Mouse (Mus musculus): ENCODE data around the gene Kif5c. TPM values are rescaled to one million over a fixed set of nuclear protein-coding genes. Genes with fewer than 3 reads are reported as not detected.

The Kif5c gene
- polyA plus RNA-seq, 1 experiment from 2014 or later = 96.4 TPM

DNA sequence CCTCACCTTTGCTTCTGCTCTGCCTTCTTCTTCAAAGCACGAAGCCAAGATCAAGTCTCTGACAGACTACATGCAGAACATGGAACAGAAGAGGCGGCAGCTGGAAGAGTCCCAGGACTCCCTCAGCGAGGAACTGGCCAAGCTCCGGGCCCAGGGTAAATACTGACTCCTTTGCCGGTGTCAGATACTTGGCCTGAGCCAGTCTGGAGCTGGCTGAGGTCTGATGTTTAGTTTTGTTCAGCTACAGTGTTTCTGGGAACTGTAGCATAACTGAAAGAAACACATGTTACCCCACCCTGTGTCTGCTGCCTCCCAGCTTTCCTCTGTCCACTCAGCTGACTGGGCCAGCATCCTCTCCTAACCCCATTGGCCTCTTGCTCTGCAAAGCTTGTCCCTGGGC lies 119.9 kb downstream of the Kif5c start:
- H3K9ac ChIP-seq (ENCODE audit: low read length) = no peak overlapping the region
- H3K4me3 ChIP-seq (ENCODE audit: low read depth, low read length) = no peak overlapping the region
- H3K36me3 ChIP-seq (ENCODE audit: control insufficient read depth, insufficient read depth, low read length) = peaks cover 4% of the 10 kb centered on the region; the same call in 1 of the 2 replicates
- no peak overlapping the region for H3K4me2 ChIP-seq
- no peak overlapping the region for H3K27ac ChIP-seq (ENCODE audit: low read depth, low read length)
- DNase-seq (ENCODE audit: low spot score, missing footprints) (no peak), ATAC-seq (ENCODE audit: low FRiP score) (no peak)
- 97% methylated on average over 5 of the region's 5 CpGs for WGBS
- H3K27me3 ChIP-seq (ENCODE audit: control insufficient read depth, insufficient read depth, low read length) = no peaks in the 10 kb centered on the region
- peaks cover 6% of the 10 kb centered on the region for H3K4me1 ChIP-seq (ENCODE audit: control insufficient read depth, insufficient read depth, low read length)
- no peaks in the 10 kb centered on the region for H3K9me3 ChIP-seq (ENCODE audit: control insufficient read depth, low read length)

DNA sequence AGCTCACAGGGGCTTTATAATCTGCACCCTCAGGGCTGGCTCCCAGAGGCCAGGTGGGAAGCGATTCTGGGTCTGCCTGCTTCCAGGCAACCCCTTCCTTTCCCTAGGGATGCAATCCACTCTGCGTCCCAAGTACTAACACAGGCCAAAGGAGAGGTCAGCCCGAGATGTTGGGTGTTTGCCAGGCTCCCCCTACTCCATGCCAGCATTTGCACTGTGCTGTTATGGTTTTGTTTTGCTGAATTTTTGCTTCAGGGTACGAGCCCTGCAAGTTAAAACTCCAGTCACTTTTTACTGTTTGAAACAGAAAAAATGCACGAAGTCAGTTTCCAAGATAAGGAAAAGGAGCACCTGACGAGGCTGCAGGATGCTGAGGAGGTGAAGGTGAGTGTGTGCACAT lies 121.9 kb downstream of the Kif5c start:
- no peaks in the 10 kb centered on the region for H3K27me3 ChIP-seq (ENCODE audit: control insufficient read depth, insufficient read depth, low read length)
- H3K4me3 ChIP-seq (ENCODE audit: low read depth, low read length) = no peak overlapping the region
- H3K36me3 ChIP-seq (ENCODE audit: control insufficient read depth, insufficient read depth, low read length) = peaks cover 7% of the 10 kb centered on the region; the same call in 1 of the 2 replicates
- DNase-seq (ENCODE audit: low spot score, missing footprints) (no peak), ATAC-seq (ENCODE audit: low FRiP score) (no peak)
- H3K4me2 ChIP-seq = no peak overlapping the region
- no peak overlapping the region for H3K9ac ChIP-seq (ENCODE audit: low read length)
- WGBS = 82% methylated on average over 6 of the region's 6 CpGs
- H3K4me1 ChIP-seq (ENCODE audit: control insufficient read depth, insufficient read depth, low read length) = peaks cover 6% of the 10 kb centered on the region
- no peak overlapping the region for H3K27ac ChIP-seq (ENCODE audit: low read depth, low read length)
- no peaks in the 10 kb centered on the region for H3K9me3 ChIP-seq (ENCODE audit: control insufficient read depth, low read length)

DNA sequence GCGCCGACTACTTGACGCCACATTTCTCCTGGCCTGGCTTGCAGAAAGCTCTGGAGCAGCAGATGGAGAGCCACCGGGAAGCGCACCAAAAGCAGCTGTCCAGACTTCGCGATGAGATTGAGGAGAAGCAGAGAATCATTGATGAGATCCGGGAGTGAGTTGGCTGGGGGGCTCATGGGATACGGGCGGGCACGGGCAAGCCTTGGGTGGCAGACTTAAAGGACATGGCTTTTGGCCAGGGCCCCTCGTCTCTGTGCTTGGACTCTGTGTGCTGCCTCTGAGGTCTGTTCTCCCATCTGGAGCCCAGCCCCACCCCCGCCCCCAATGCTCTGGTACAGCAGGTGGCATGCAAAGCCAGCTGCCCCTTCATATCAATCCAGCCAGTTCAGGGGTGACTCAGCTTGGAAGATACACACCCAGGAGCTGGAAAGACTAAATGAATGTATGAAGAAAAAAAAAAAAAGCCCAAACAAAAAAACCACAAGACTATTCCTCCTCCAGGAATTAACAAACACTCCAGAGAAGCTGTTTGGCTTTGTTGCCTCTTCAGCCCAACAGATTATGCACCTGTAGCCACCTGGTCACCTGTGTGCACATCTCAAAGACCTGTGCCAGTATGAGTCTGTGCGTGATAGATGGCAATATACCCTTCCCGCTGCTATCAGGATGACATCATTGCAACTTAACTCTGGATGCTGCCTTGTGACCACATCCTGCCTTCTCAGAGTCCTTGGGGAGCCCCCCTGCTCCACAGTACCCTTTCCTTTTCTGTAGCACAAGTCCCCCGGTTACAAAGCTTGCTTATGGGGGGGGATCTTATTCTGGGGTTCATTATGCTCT lies 123.0 kb downstream of the Kif5c start:
- ATAC-seq (ENCODE audit: low FRiP score) (peak; percentile 14; the same call in 1 of the 2 replicates), DNase-seq (ENCODE audit: low spot score, missing footprints) (no peak)
- Histone ChIP-seq H3K4me2 (no peak overlapping the region), H3K4me3 (ENCODE audit: low read depth, low read length) (no peak overlapping the region), H3K27me3 (ENCODE audit: control insufficient read depth, insufficient read depth, low read length) (no peaks in the 10 kb centered on the region), H3K9ac (ENCODE audit: low read length) (no peak overlapping the region), H3K27ac (ENCODE audit: low read depth, low read length) (no peak overlapping the region), H3K36me3 (ENCODE audit: control insufficient read depth, insufficient read depth, low read length) (peaks cover 10% of the 10 kb centered on the region), H3K4me1 (ENCODE audit: control insufficient read depth, insufficient read depth, low read length) (peaks cover 6% of the 10 kb centered on the region), H3K9me3 (ENCODE audit: control insufficient read depth, low read length) (no peaks in the 10 kb centered on the region)
- 85% methylated on average over 16 of the region's 16 CpGs for WGBS

DNA sequence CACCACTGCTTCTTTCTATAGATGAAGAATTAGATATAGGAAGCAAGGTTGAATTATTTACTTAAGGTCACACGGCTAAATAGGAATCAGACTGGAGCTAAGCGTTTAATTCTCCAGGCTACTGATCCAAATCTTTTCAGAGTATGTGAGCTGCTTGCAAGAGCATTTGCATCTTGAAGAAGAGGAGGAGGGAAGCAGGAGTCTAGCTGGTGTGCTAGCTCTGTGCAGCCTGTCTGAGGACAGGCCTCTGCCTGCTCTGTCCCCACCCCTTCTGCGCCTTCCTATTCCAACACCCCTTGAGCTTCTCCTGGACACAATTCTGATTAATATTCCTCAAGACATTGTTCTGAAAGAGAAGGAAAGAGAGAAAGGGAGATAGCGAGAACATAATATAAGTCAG lies 123.8 kb downstream of the Kif5c start:
- Histone ChIP-seq H3K4me1 (ENCODE audit: control insufficient read depth, insufficient read depth, low read length) (peaks cover 6% of the 10 kb centered on the region), H3K9ac (ENCODE audit: low read length) (no peak overlapping the region), H3K4me3 (ENCODE audit: low read depth, low read length) (no peak overlapping the region), H3K27me3 (ENCODE audit: control insufficient read depth, insufficient read depth, low read length) (no peaks in the 10 kb centered on the region), H3K4me2 (no peak overlapping the region), H3K27ac (ENCODE audit: low read depth, low read length) (no peak overlapping the region), H3K9me3 (ENCODE audit: control insufficient read depth, low read length) (no peaks in the 10 kb centered on the region), H3K36me3 (ENCODE audit: control insufficient read depth, insufficient read depth, low read length) (peaks cover 11% of the 10 kb centered on the region)
- DNase-seq (ENCODE audit: low spot score, missing footprints) = no peak
- ATAC-seq (ENCODE audit: low FRiP score) = no peak
- 61% methylated on average over 4 of the region's 4 CpGs for WGBS

DNA sequence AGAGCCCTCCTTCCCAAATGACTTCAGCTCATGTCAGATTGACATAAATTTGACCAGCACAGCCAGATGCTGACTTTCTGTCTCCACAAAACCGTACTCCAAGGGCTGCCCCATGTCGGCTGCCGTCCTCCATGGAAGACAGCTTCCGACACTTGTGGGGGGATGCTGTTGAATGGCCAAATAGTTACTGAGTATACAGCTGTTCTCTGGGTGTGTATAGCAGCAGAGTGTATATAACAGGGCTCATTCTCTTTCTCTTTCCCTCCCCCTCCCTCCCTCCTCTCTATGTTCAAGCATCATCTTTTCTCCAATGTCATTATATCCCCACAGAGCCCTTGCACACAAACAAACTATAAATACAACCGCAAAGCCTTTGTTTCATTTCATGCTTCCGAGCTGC lies 124.7 kb downstream of the Kif5c start:
- Histone ChIP-seq H3K4me2 (no peak overlapping the region), H3K27ac (ENCODE audit: low read depth, low read length) (no peak overlapping the region), H3K9me3 (ENCODE audit: control insufficient read depth, low read length) (no peaks in the 10 kb centered on the region), H3K9ac (ENCODE audit: low read length) (no peak overlapping the region), H3K4me1 (ENCODE audit: control insufficient read depth, insufficient read depth, low read length) (peaks cover 6% of the 10 kb centered on the region), H3K4me3 (ENCODE audit: low read depth, low read length) (no peak overlapping the region), H3K27me3 (ENCODE audit: control insufficient read depth, insufficient read depth, low read length) (no peaks in the 10 kb centered on the region), H3K36me3 (ENCODE audit: control insufficient read depth, insufficient read depth, low read length) (peaks cover 11% of the 10 kb centered on the region)
- ATAC-seq (ENCODE audit: low FRiP score) (no peak), DNase-seq (ENCODE audit: low spot score, missing footprints) (no peak)
- 76% methylated on average over 6 of the region's 6 CpGs for WGBS

DNA sequence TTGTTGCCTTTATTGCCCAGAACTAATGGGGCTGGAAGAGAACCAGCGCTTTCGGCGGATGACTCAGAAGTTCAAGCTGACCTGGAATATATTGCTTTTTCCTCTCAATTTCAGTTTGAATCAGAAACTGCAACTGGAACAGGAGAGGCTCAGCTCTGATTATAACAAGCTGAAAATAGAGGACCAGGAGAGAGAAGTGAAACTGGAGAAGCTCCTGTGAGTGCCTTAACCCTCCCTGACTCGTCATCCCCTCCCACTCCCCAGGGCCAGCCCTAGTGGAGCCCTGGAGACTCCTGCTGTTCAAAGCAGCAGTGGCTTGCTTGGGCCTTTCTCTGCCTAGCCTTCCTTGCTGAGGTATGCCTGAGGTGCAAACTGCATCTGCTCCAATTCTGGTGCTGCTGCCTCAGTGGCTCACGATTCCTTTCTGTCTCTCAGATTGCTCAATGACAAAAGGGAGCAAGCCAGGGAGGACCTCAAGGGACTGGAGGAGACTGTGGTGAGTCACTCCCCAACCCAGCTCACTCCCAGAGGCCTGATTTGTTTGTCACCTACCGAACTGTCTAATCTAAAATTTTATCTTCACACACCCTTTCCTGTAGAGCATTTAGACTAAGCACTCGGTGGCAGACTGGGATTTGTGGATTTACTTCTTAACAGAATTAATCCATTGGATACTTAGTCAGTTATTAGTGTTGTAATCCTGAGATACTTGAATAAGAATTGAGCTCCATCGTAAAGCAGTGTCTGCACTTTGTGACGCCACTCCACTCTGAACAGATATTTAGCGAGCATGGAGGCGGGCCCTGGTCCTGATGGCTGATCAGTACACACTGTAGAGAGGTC lies 125.4 kb downstream of the Kif5c start:
- no peaks in the 10 kb centered on the region for H3K27me3 ChIP-seq (ENCODE audit: control insufficient read depth, insufficient read depth, low read length)
- no peaks in the 10 kb centered on the region for H3K9me3 ChIP-seq (ENCODE audit: control insufficient read depth, low read length)
- ATAC-seq (ENCODE audit: low FRiP score) = no peak
- H3K4me3 ChIP-seq (ENCODE audit: low read depth, low read length) = no peak overlapping the region
- H3K36me3 ChIP-seq (ENCODE audit: control insufficient read depth, insufficient read depth, low read length) = peaks cover 11% of the 10 kb centered on the region
- H3K9ac ChIP-seq (ENCODE audit: low read length) = no peak overlapping the region
- H3K4me2 ChIP-seq = no peak overlapping the region
- no peak for DNase-seq (ENCODE audit: low spot score, missing footprints)
- 61% methylated on average over 11 of the region's 11 CpGs for WGBS
- no peak overlapping the region for H3K27ac ChIP-seq (ENCODE audit: low read depth, low read length)
- peaks cover 6% of the 10 kb centered on the region for H3K4me1 ChIP-seq (ENCODE audit: control insufficient read depth, insufficient read depth, low read length)

DNA sequence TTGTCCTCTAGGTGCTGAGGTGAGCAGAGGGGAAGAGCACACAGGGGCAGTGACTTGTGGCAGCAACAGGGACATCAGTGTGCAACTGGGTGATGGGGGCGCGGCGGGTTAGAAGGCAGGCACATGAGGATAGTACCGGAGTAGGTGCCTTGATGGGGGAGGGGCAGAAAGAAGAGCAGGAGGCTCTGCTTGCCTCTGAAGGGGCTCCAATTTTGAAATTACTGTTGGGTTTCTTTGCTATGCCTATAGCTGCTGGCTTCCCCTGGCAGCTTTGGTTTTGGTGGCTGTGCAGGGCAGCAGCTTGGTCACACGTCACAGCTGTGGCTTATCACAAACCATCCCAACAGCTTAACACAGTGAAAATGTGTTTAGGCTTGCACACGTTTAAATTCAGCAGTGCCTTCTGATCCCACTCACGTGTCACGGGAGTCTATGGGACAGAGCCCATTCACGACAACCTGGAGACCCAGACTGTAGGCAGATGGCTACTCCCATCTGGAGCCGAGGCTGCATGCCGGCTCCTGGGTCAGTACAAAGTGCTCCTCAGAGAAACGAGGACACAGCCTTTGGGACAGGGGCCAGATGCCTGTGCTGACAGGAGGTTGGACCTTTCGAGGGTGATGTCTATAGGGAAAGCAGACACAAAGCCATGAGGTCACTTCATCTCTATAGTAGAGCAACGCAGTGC lies 126.1 kb downstream of the Kif5c start:
- no peak overlapping the region for H3K9ac ChIP-seq (ENCODE audit: low read length)
- H3K36me3 ChIP-seq (ENCODE audit: control insufficient read depth, insufficient read depth, low read length) = peaks cover 11% of the 10 kb centered on the region
- ATAC-seq (ENCODE audit: low FRiP score) (peak; percentile 25), DNase-seq (ENCODE audit: low spot score, missing footprints) (no peak)
- H3K4me2 ChIP-seq = no peak overlapping the region
- no peak overlapping the region for H3K27ac ChIP-seq (ENCODE audit: low read depth, low read length)
- no peaks in the 10 kb centered on the region for H3K9me3 ChIP-seq (ENCODE audit: control insufficient read depth, low read length)
- H3K4me1 ChIP-seq (ENCODE audit: control insufficient read depth, insufficient read depth, low read length) = peaks cover 6% of the 10 kb centered on the region
- 83% methylated on average over 14 of the region's 14 CpGs for WGBS
- no peak overlapping the region for H3K4me3 ChIP-seq (ENCODE audit: low read depth, low read length)
- H3K27me3 ChIP-seq (ENCODE audit: control insufficient read depth, insufficient read depth, low read length) = no peaks in the 10 kb centered on the region

DNA sequence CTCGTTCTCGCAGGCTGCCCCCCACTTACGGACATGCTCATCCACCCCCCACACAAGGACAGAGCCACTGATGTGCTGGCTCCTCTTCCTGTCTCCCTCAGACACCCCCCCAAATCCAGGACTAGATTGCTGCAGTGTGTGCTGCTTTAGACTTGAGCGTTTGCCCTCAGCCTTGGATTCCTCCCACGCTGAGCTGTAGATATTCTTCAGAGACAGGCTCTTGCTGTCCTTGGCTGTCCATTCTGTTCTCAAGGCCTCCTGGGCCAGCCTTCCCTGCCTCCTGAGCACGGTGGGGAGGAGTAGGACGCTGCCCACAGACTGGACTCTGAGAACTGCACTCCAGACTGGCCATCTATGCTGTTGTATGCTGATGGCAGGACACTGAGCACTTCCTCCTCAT lies 127.8 kb downstream of the Kif5c start:
- WGBS = 93% methylated on average over 7 of the region's 7 CpGs
- H3K36me3 ChIP-seq (ENCODE audit: control insufficient read depth, insufficient read depth, low read length) = peaks cover 7% of the 10 kb centered on the region
- H3K9ac ChIP-seq (ENCODE audit: low read length) = no peak overlapping the region
- H3K27me3 ChIP-seq (ENCODE audit: control insufficient read depth, insufficient read depth, low read length) = no peaks in the 10 kb centered on the region
- peaks cover 3% of the 10 kb centered on the region for H3K4me1 ChIP-seq (ENCODE audit: control insufficient read depth, insufficient read depth, low read length)
- H3K4me3 ChIP-seq (ENCODE audit: low read depth, low read length) = no peak overlapping the region
- DNase-seq (ENCODE audit: low spot score, missing footprints) = no peak
- ATAC-seq (ENCODE audit: low FRiP score) = no peak
- no peak overlapping the region for H3K27ac ChIP-seq (ENCODE audit: low read depth, low read length)
- no peaks in the 10 kb centered on the region for H3K9me3 ChIP-seq (ENCODE audit: control insufficient read depth, low read length)
- H3K4me2 ChIP-seq = no peak overlapping the region
